Mouse (Mus musculus): Measurements from ENCODE around the gene Gm17577.
"Not testable (repeated sequence)": the region's sequence is repeated elsewhere in the genome, so short reads cannot be mapped to it uniquely, and the experiment has no call there.

The Gm17577 gene

DNA sequence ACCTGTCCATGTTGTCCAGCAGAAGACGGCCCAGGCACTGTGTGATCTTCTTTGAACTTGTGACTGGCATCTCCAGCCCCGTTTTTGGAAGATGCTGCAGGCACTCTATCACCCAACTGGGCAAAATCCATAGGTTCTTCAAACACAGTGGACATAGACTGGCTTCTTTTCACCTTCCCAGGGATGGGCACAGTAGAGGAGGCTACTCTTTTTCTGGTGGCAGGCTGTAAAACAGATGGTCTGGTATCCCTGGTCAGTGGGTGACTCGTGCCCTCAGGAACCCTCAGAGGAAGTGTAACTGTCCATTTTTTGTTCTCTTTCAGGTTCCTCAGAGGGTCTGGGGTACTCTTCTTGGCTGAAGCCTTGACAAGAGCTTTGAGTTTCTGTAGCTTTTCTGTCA lies at the start of gene Gm17577:
Gene Gm17577, minus strand, starts transcription at position 101 of the 400 bp plus-strand sequence.
- not testable (repeated sequence) for DNase-seq

- not testable (repeated sequence) for DNase-seq
Measured at GRCm38 (mm10) chrX:123222381-123222780, 24.3 kb downstream of the Gm17577 start, which contains the start of gene Srsx. TSS of gene Srsx (minus strand) at chrX:123222481.
